Mouse (Mus musculus) hindbrain, embryonic 12.5 days (tissue): Measurements from ENCODE around the gene Mprip. TPM values are rescaled to one million over a fixed set of nuclear protein-coding genes. Genes with fewer than 3 reads are reported as not detected.

ENCODE experiments used
- ATAC-seq: fragments of 200-750 bp; cut with Nextera tagmentation; 2 replicates; pipeline ENCODE4 v1.8.0; 2017; ENCODE audit warnings: moderate TSS enrichment; ENCODE audit not compliant: low FRiP score
- H3K27ac ChIP-seq: fragments of 300-500 bp; sonication (generic); 2 replicates; pipeline ENCODE4 v1.5.1; 2016; ENCODE audit warnings: mild to moderate bottlenecking
- H3K27me3 ChIP-seq: fragments of 300-500 bp; sonication (generic); 2 replicates; pipeline ENCODE4 v1.6.1; 2016; ENCODE audit warnings: mild to moderate bottlenecking
- H3K36me3 ChIP-seq: fragments of 300-500 bp; sonication (generic); 2 replicates; pipeline ENCODE4 v1.6.1; 2016; ENCODE audit warnings: mild to moderate bottlenecking
- H3K4me1 ChIP-seq: fragments of 300-500 bp; sonication (generic); 2 replicates; pipeline ENCODE4 v1.6.1; 2016
- H3K4me2 ChIP-seq: fragments of 300-500 bp; sonication (generic); replicated peaks from 2 replicates; pipeline ENCODE4 v1.6.1; 2016; ENCODE audit warnings: mild to moderate bottlenecking
- H3K4me3 ChIP-seq: fragments of 300-500 bp; sonication (generic); 2 replicates; pipeline ENCODE4 v1.5.1; 2016; ENCODE audit warnings: mild to moderate bottlenecking
- H3K9ac ChIP-seq: fragments of 300-500 bp; sonication (generic); 2 replicates; pipeline ENCODE4 v1.6.1; 2016; ENCODE audit warnings: mild to moderate bottlenecking, moderate library complexity
- H3K9me3 ChIP-seq: fragments of 300-500 bp; sonication (generic); replicated peaks from 2 replicates; pipeline ENCODE4 v1.6.1; 2016; ENCODE audit warnings: mild to moderate bottlenecking
- WGBS: fragments of 180-500 bp; shearing (Covaris S2); methylation state at CpG from one replicate; pipeline ENCODE4 v1.1.7; 2016; 5-methylcytosine and 5-hydroxymethylcytosine counted together
- polyA plus RNA-seq: library from polyadenylated mRNA; unstranded; fragments of >200 nt; fragmentation: Nextera tagmentation; extraction: Ambion mirVana; gene quantifications from 2 replicates; pipeline ENCODE4 v1.2.1, GENCODE M21; 2016

Mprip gene
- polyA plus RNA-seq, 1 experiment from 2014 or later: 113 TPM

DNA sequence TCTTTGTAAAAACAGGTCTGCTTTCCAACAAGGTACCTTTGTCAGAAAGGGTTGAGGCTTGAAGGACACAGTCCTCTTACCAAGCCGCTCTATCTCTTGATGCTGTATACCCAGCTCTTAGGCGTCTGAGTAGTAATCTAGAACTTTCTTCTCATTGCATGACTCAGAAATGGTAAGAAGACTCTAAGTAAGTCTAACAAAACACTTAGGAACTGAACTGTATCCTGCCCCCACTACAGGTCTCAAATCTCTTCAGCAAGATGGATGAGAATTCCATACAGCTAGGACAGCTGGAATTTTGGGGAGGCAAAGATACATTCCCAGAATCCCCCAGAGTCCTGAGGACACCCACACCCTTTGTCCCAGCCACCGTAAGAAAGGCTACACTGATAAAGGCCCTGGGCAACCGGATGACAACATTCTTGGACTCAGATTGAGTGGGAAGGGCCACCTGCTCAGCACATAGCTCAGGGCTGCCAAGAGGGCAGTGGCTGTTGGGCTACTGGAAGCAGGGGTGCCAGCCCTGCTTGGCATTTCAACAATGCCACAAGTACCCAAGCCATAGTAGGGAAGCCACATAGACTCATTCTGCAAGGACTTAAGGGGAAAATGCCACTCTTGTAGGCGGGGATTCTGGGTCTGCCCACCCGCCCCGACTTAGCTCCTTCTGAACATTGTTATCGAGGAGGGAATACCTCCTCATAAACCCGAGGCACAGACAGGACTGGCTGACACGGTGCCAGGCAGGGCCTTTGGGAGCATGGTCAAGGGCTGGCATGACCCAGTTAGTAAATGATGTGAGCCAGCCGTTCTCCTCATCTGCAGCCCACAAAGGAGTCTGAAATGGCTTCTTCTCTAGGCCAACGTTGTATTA lies 25.0 kb upstream of the Mprip start:
- no peaks in the 10 kb centered on the region for H3K9me3 ChIP-seq
- H3K27me3 ChIP-seq: no peaks in the 10 kb centered on the region
- no peak overlapping the region for H3K9ac ChIP-seq
- no peaks in the 10 kb centered on the region for H3K4me1 ChIP-seq
- H3K27ac ChIP-seq: no peak overlapping the region
- no peaks in the 10 kb centered on the region for H3K36me3 ChIP-seq
- no peak overlapping the region for H3K4me2 ChIP-seq
- no peak overlapping the region for H3K4me3 ChIP-seq
- no peak for ATAC-seq
- WGBS: 81% methylated on average over 12 of the region's 12 CpGs

DNA sequence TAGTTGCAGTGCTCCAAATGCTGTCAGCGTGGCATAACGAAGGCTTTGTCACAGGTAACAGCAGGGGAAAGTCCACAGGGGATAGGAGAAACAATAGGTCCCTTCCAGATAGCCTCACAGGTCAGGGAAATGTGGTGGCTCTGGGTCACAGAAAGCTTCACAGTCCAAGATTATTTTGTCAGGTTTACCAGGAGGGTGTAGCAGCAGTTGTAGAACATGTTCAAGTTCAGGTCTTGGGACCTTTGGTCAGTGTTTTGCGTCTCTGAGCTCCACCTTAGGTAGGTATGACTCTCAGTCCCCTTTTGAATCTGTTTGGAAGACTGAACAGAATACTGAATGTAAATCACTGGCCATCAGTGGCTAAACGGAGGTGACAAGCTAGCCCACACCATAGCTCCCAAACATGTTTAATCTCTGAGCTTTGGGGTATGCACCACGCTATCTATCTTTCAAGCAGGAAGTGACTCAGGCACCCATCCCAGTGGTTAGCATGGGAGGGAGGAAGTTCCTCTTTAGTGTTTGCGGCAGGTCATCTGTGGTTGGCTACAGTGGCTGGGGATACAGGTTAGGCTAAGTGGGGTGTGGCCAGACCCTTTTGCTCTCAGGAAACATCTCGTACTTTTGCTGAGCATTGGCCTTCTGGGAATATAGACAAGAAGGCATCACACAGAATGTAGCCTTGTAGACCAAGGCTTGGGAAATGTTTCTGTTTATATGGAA lies 24.2 kb upstream of the Mprip start:
- Histone ChIP-seq H3K27me3 (no peaks in the 10 kb centered on the region), H3K27ac (no peak overlapping the region), H3K4me2 (no peak overlapping the region), H3K4me1 (no peaks in the 10 kb centered on the region), H3K36me3 (no peaks in the 10 kb centered on the region), H3K9me3 (no peaks in the 10 kb centered on the region), H3K4me3 (no peak overlapping the region), H3K9ac (no peak overlapping the region)
- WGBS: 83% methylated on average over 7 of the region's 7 CpGs
- ATAC-seq: no peak

DNA sequence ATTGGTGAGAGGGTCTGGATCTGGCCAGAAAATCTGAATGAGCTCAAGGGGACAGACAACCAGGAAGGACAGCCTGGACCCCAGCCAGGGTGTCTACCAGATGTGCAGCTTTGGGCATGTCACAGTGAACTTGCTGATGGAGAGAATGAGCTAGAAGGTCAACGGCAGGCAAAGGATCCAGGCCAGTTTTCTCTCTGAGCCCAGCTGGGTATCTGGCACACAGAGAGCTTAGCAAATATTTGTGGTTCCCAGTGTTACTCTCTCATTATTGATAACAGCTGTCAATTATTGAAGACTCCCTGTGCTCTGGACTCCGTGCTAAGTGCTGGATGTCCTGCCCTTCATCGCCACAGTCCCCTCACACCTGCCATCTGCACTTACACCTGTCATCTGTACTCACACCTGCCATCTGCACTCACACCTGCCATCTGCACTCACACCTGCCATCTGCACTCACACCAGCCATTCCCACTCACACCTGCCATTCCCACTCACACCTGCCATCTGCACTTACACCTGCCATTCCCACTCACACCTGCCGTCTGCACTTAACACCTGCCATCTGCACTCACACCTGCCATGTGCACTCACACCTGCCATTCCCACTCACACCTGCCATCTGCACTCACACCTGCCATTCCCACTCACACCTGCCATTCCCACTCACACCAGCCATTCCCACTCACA lies 21.0 kb upstream of the Mprip start:
- Histone ChIP-seq H3K4me1 (no peaks in the 10 kb centered on the region), H3K27ac (no peak overlapping the region), H3K9ac (no peak overlapping the region), H3K36me3 (no peaks in the 10 kb centered on the region), H3K27me3 (no peaks in the 10 kb centered on the region), H3K4me2 (no peak overlapping the region), H3K9me3 (no peaks in the 10 kb centered on the region), H3K4me3 (no peak overlapping the region)
- 80% methylated on average over 4 of the region's 4 CpGs for WGBS
- ATAC-seq: no peak

DNA sequence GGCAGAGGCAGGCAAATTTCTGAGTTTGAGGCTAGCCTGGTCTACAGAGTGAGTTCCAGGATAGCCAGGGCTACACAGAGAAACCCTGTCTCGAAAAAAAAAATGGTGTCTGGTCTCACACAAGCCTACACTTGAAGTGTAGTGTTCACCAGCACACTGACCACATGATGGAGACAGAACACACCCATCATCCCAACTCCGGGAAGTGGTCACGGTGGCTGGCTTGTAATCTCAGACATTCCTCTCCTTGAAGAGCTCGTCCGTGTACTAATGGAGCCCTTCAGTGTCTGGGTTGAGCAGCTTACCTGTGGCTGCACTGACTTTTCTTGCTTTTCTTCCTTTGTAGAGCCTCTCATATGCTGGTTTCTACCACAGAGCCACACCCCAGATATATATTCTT lies 19.9 kb upstream of the Mprip start:
- ATAC-seq: no peak
- 86% methylated on average over 5 of the region's 5 CpGs for WGBS
- H3K4me2 ChIP-seq: no peak overlapping the region

DNA sequence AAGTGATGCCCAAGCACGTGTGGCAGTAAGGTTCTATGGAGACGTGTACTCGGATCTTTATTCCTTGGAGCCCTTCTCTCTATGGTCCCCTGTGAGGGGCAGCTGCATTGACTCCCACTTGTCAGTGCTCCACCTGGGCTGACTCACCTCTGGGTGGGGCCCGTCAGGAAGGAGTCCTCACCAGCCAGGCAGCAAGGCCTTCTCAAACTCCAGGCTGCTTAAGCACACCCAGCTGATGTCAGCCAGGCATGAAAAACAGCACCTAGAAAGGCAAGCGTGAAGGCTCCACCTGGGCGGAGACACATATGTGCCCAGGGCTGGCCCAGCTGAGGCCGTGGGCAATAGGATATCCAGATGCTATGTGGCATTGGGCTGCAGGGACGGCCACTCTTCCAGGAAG lies 18.7 kb upstream of the Mprip start:
- Histone ChIP-seq H3K4me2 (no peak overlapping the region), H3K9ac (no peak overlapping the region), H3K4me3 (no peak overlapping the region), H3K27me3 (no peaks in the 10 kb centered on the region), H3K4me1 (no peaks in the 10 kb centered on the region), H3K9me3 (no peaks in the 10 kb centered on the region), H3K36me3 (no peaks in the 10 kb centered on the region), H3K27ac (no peak overlapping the region)
- ATAC-seq: no peak
- WGBS: 89% methylated on average over 8 of the region's 8 CpGs

More for the DNA sequence above, 19.9 kb upstream of the Mprip start:
- Histone ChIP-seq H3K9me3 (no peaks in the 10 kb centered on the region), H3K27me3 (no peaks in the 10 kb centered on the region), H3K4me3 (no peak overlapping the region), H3K4me1 (no peaks in the 10 kb centered on the region), H3K36me3 (no peaks in the 10 kb centered on the region), H3K9ac (no peak overlapping the region), H3K27ac (no peak overlapping the region)

DNA sequence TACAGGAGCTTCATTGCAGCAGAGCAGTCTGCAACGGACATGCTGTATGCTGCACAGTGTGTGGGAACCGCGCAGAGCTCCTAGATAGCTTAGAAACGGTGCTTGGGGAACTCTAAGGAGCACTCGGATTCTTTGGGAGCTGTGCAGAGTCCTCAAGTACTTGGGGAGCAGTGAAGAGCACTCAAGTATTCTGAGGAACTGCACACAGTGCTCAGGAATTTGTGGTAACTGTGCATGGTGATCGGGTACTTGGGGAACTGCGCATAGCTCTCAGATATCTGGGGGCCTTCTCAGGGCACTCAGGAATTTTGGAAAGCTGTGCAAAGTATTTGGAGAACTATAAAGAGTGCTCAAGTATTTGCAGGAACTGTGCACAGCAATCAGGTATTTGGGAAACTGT lies 16.1 kb upstream of the Mprip start:
- Histone ChIP-seq H3K9me3 (no peaks in the 10 kb centered on the region), H3K27ac (no peak overlapping the region), H3K9ac (no peak overlapping the region), H3K4me1 (no peaks in the 10 kb centered on the region), H3K4me2 (no peak overlapping the region), H3K27me3 (no peaks in the 10 kb centered on the region), H3K4me3 (no peak overlapping the region), H3K36me3 (no peaks in the 10 kb centered on the region)
- WGBS: 66% methylated on average over 7 of the region's 7 CpGs
- no peak for ATAC-seq

DNA sequence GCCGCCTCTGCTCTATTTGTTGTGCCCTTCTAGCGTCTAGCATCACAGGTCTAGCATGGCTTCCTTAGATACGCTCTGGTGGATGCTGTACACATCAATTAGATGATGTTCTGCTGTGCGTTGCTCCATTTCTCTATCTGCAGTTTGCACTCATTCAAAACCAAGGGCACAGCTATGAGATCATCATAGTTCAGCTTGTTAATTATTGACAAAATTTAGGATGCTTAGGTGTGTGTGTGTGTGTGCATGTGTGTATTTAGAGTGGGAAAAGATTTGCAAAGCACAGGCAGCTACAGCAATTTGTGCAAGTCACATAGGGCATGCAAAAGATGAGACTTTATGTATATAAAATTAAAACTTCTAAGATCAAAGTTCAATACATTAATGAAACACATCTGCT lies 12.0 kb upstream of the Mprip start:
- no peak for ATAC-seq
- no peaks in the 10 kb centered on the region for H3K4me1 ChIP-seq
- no peaks in the 10 kb centered on the region for H3K9me3 ChIP-seq
- H3K27ac ChIP-seq: no peak overlapping the region
- no peak overlapping the region for H3K4me2 ChIP-seq
- H3K4me3 ChIP-seq: no peak overlapping the region
- H3K27me3 ChIP-seq: no peaks in the 10 kb centered on the region
- no peaks in the 10 kb centered on the region for H3K36me3 ChIP-seq
- WGBS: 82% methylated on average over 4 of the region's 4 CpGs
- H3K9ac ChIP-seq: no peak overlapping the region

DNA sequence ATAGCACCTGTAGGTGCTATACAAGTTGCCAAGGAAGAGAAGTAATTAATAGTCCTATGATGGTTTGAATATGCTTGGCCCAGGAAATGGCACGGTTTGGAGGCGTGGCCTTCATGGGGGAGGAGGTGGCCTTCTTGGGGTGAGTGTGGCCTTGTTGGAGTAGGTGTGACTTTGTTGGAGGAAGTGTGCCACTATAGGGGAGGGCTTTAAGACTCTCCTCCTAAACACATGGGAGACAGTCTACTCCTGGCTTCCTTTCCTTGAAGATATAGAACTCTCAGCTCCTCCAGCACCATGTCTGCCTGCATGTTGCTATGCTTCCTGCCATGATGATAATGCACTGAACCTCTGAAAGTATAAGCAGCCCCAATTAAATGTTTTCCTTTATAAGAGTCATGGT lies 8.1 kb upstream of the Mprip start:
- Histone ChIP-seq H3K9ac (no peak overlapping the region), H3K4me3 (no peak overlapping the region), H3K4me2 (no peak overlapping the region), H3K9me3 (no peaks in the 10 kb centered on the region), H3K36me3 (no peaks in the 10 kb centered on the region), H3K4me1 (no peaks in the 10 kb centered on the region), H3K27ac (no peak overlapping the region), H3K27me3 (no peaks in the 10 kb centered on the region)
- WGBS: 80% methylated on average over 2 of the region's 2 CpGs
- ATAC-seq: no peak

DNA sequence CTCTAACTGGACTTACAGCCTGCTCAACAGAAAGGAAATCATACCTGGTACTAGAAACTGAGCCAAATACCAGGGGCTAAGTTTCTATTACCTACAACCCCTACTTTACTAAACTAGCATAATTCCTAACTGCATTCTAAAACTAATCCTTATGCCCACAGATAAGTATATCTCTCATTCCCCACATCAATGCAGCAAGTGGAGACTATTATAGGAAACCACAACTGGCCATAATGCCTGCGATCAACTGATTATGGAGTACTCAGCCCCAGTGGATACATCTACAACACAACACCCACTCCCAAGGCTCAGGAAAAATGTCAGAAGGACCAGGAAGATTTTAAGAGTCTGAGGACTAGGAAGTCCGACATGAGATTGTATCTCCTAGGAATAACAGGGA lies 7.6 kb upstream of the Mprip start:
- Histone ChIP-seq H3K4me3 (no peak overlapping the region), H3K4me2 (no peak overlapping the region), H3K27me3 (no peaks in the 10 kb centered on the region), H3K4me1 (no peaks in the 10 kb centered on the region), H3K9ac (no peak overlapping the region), H3K27ac (no peak overlapping the region), H3K36me3 (no peaks in the 10 kb centered on the region), H3K9me3 (no peaks in the 10 kb centered on the region)
- WGBS: 95% methylated on average over 2 of the region's 2 CpGs
- no peak for ATAC-seq

DNA sequence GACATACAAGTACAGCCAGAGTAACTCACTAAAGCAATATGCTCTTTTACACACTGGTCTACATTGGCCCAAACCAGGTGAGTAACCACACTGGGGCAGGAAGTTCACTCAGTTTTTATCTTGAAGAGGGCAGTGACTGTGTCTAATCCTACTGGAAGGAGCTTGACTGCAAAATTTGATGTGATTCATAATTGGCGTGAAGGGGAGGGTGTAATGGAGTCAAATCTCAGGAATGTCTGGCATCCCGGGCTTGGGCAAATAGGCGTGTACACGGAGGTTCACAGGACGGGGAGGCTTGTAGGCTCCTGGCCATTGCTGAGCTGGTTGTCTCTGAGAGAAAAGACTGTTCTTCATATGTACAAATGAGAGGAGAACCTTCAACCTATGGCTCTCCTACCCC lies 5.8 kb upstream of the Mprip start:
- H3K4me2 ChIP-seq: no peak overlapping the region
- no peak overlapping the region for H3K9ac ChIP-seq
- H3K4me3 ChIP-seq: no peak overlapping the region
- no peak overlapping the region for H3K27ac ChIP-seq
- no peaks in the 10 kb centered on the region for H3K27me3 ChIP-seq
- ATAC-seq: no peak
- H3K9me3 ChIP-seq: no peaks in the 10 kb centered on the region
- no peaks in the 10 kb centered on the region for H3K4me1 ChIP-seq
- WGBS: 53% methylated on average over 5 of the region's 5 CpGs
- H3K36me3 ChIP-seq: no peaks in the 10 kb centered on the region

DNA sequence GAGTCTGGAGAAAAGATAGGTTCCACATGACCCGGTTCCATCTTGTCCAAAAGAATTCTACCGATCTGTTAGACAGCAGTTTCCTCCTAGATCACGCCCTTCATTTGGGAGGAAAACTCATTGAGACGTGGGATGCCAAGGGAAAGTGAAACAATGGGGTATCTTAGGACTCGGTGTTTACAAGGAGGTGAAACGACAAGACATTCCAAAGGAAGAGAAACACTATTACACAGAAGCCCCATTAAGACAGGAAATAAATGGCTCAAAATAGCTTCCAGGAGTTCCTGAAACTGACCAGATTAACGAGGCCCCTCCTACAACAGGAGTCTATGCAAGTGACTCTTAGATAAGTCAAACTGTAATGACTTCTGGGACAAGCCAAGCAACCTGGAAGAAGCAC lies 5.1 kb upstream of the Mprip start:
- 80% methylated on average over 7 of the region's 7 CpGs for WGBS

DNA sequence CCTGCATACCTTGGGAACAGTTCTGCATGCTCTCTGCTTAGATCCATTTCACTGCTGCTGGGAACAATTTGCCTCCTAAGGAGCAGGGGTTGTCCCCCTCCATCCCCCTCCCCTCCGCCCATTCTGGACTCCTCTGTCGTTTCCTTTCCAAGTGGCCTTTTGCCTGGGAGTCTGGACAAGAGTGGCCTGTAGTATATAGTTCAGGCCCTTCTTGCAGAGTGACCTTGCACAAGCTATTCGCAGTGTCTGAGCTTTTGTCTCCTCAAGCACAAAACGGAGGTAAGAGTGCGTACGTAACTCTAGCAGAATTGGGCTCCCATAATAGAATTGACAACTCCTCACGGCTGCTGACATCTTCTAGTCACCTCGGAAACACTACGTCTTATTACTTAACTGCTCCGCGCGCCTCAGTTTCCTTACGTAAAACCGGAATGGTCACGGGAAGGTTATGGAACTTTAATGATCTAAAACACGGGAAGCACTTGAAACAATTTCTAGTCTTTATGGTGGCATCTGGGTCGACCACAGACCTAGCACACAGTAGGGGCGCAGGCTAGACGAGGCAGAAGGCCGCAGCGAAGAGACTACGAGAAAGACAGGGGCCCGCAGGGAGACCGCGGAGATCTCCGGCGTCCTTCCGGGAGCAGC lies 620 bp downstream of the Mprip start:
- Histone ChIP-seq H3K36me3 (no peaks in the 10 kb centered on the region), H3K9ac (peak overlapping the region; percentile 92), H3K27me3 (no peaks in the 10 kb centered on the region; the same call in 1 of the 2 replicates), H3K27ac (peak overlapping the region; percentile 90), H3K9me3 (no peaks in the 10 kb centered on the region), H3K4me3 (peak overlapping the region; percentile 68), H3K4me2 (peak overlapping the region; percentile 62), H3K4me1 (peaks cover 33% of the 10 kb centered on the region)
- peak; percentile 36 for ATAC-seq
- 1% methylated on average over 28 of the region's 28 CpGs for WGBS

More for the DNA sequence above, 5.1 kb upstream of the Mprip start:
- no peak overlapping the region for H3K27ac ChIP-seq
- H3K36me3 ChIP-seq: no peaks in the 10 kb centered on the region
- H3K27me3 ChIP-seq: no peaks in the 10 kb centered on the region; the same call in 1 of the 2 replicates
- H3K9ac ChIP-seq: no peak overlapping the region
- no peaks in the 10 kb centered on the region for H3K4me1 ChIP-seq
- no peak overlapping the region for H3K4me2 ChIP-seq
- no peak for ATAC-seq
- no peaks in the 10 kb centered on the region for H3K9me3 ChIP-seq
- H3K4me3 ChIP-seq: no peak overlapping the region
